31 mouse cellular contexts compared by ENCODE assay signal in the genomic region with DNA sequence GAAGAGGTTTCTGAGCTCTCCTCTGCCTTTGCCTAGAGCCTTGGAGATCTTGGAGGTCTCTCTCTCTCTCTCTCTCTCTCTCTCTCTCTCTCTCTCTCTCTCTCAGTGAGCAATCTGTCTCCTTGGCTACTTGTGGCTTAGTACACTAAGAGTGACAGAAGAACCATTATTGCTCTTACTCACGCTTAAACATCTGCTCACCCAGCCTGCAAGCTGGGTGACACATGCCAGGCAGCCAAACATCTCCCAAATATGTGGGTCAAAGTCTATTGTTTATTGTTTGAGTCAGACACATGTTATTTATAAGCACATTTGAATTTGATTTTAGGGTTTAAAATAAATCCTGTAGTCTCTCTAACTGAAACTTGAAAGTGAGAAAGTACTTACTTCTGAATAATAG.
DNase-seq lines count a peak whose midpoint lies in the region; ATAC-seq and TF ChIP-seq lines count a peak whose summit lies in the region.
"Had no signal": no experiment of that assay in that cellular context is flagged by ENCODE, and none has a peak within 500 bp of the region (broad histone marks: within the 10 kb centered on the region; RNA-seq: fewer than 3 reads in every experiment).

No protein-coding gene starts in this region.

- no peak overlapping the region for H3K4me2 ChIP-seq in embryonic facial prominence, embryonic 14.5 days (ENCODE audit: low read depth, low read length)
- H3K4me2 ChIP-seq in forebrain, embryonic 12.5 days: no peak overlapping the region
- H3K4me2 ChIP-seq in midbrain, embryonic 16.5 days (ENCODE audit: low read length): no peak overlapping the region
- H3K4me2 ChIP-seq: embryonic facial prominence, embryonic 13.5 days; forebrain, embryonic 15.5 days; heart, embryonic 12.5 days; hindbrain, embryonic 13.5 days; limb, embryonic 15.5 days; liver, embryonic 13.5 days; neural tube, embryonic 12.5 days; stomach, embryonic 15.5 days had no signal

- no peak overlapping the region for H3K27ac ChIP-seq in embryonic facial prominence, embryonic 14.5 days (replicated peaks; ENCODE audit: low read depth, low read length)
- no peak overlapping the region for H3K27ac ChIP-seq in embryonic facial prominence, embryonic 10.5 days (replicated peaks)
- H3K27ac ChIP-seq in forebrain, embryonic 12.5 days: no peak overlapping the region
- no peak overlapping the region for H3K27ac ChIP-seq in midbrain, embryonic 16.5 days (ENCODE audit: low read length)
- H3K27ac ChIP-seq in gastrocnemius, adult 2 months: no peak overlapping the region
- H3K27ac ChIP-seq: embryonic facial prominence, embryonic 13.5 days; forebrain, embryonic 15.5 days; heart, adult 2 months; hindbrain, embryonic 13.5 days; limb, embryonic 10.5 days; limb, embryonic 15.5 days; liver, embryonic 13.5 days; macrophage; neural tube, embryonic 12.5 days; stomach, embryonic 15.5 days had no signal

- no peak for ATAC-seq in embryonic facial prominence, embryonic 14.5 days (ENCODE audit: low read depth)
- ATAC-seq in forebrain, embryonic 12.5 days (ENCODE audit: low FRiP score): no peak
- ATAC-seq in midbrain, embryonic 16.5 days: no peak
- ATAC-seq: forebrain, embryonic 15.5 days; intestine, postnatal 0 days had no signal

- 37% methylated on average over 1 of the region's 1 CpGs for WGBS in embryonic facial prominence, embryonic 14.5 days
- WGBS in embryonic facial prominence, embryonic 10.5 days: 86% methylated on average over 1 of the region's 1 CpGs
- WGBS in forebrain, embryonic 12.5 days: 82% methylated on average over 1 of the region's 1 CpGs
- WGBS in midbrain, embryonic 16.5 days: 77% methylated on average over 1 of the region's 1 CpGs

- no peaks in the 10 kb centered on the region for H3K27me3 ChIP-seq in embryonic facial prominence, embryonic 14.5 days (replicated peaks; ENCODE audit: control insufficient read depth, insufficient read depth, low read length)
- H3K27me3 ChIP-seq in embryonic facial prominence, embryonic 10.5 days (replicated peaks; ENCODE audit: low read depth, poor library complexity, severe bottlenecking): no peaks in the 10 kb centered on the region
- H3K27me3 ChIP-seq in forebrain, embryonic 12.5 days: no peaks in the 10 kb centered on the region
- no peaks in the 10 kb centered on the region for H3K27me3 ChIP-seq in midbrain, embryonic 16.5 days (ENCODE audit: control insufficient read depth, insufficient read depth, low read depth, low read length)
- H3K27me3 ChIP-seq: embryonic facial prominence, embryonic 13.5 days; forebrain, embryonic 15.5 days; heart, embryonic 12.5 days; hindbrain, embryonic 13.5 days; limb, embryonic 15.5 days; liver, embryonic 13.5 days; neural tube, embryonic 12.5 days; stomach, embryonic 15.5 days had no signal

- TF ChIP-seq CTCF in gastrocnemius, adult 2 months (IDR thresholded peaks at IDR 0.05): no peak

- no peak overlapping the region for H3K9ac ChIP-seq in embryonic facial prominence, embryonic 14.5 days (ENCODE audit: low read depth, low read length)
- no peak overlapping the region for H3K9ac ChIP-seq in forebrain, embryonic 12.5 days
- no peak overlapping the region for H3K9ac ChIP-seq in midbrain, embryonic 16.5 days (ENCODE audit: low read depth, low read length)
- H3K9ac ChIP-seq: embryonic facial prominence, embryonic 13.5 days; forebrain, embryonic 15.5 days; heart, embryonic 12.5 days; hindbrain, embryonic 13.5 days; limb, embryonic 15.5 days; liver, embryonic 13.5 days; neural tube, embryonic 12.5 days; stomach, embryonic 15.5 days had no signal

- H3K9me3 ChIP-seq in embryonic facial prominence, embryonic 14.5 days (ENCODE audit: control insufficient read depth, low read length): no peaks in the 10 kb centered on the region
- no peaks in the 10 kb centered on the region for H3K9me3 ChIP-seq in embryonic facial prominence, embryonic 10.5 days
- no peaks in the 10 kb centered on the region for H3K9me3 ChIP-seq in forebrain, embryonic 12.5 days
- H3K9me3 ChIP-seq in midbrain, embryonic 16.5 days (replicated peaks; ENCODE audit: control insufficient read depth, low read length, poor library complexity, severe bottlenecking): no peaks in the 10 kb centered on the region
- H3K9me3 ChIP-seq: embryonic facial prominence, embryonic 13.5 days; forebrain, embryonic 15.5 days; heart, embryonic 12.5 days; hindbrain, embryonic 13.5 days; limb, embryonic 10.5 days; limb, embryonic 15.5 days; liver, embryonic 13.5 days; neural tube, embryonic 12.5 days; stomach, embryonic 15.5 days had no signal

- H3K36me3 ChIP-seq in embryonic facial prominence, embryonic 14.5 days (ENCODE audit: control insufficient read depth, insufficient read depth, low read length): no peaks in the 10 kb centered on the region
- no peaks in the 10 kb centered on the region for H3K36me3 ChIP-seq in embryonic facial prominence, embryonic 10.5 days (replicated peaks)
- H3K36me3 ChIP-seq in forebrain, embryonic 12.5 days (replicated peaks): no peaks in the 10 kb centered on the region
- no peaks in the 10 kb centered on the region for H3K36me3 ChIP-seq in midbrain, embryonic 16.5 days (ENCODE audit: control insufficient read depth, insufficient read depth, low read length)
- H3K36me3 ChIP-seq: embryonic facial prominence, embryonic 13.5 days; forebrain, embryonic 15.5 days; heart, embryonic 12.5 days; hindbrain, embryonic 13.5 days; limb, embryonic 10.5 days; limb, embryonic 15.5 days; liver, embryonic 13.5 days; neural tube, embryonic 12.5 days; stomach, embryonic 15.5 days had no signal

- peak; percentile 39 for DNase-seq in embryonic facial prominence, embryonic 14.5 days (ENCODE audit: low spot score)
- no peak for DNase-seq in embryonic facial prominence, embryonic 10.5 days (ENCODE audit: low spot score)
- DNase-seq in 3T3-L1 (ENCODE audit: low read depth, low spot score) (peak; percentile 89), adipocyte (ENCODE audit: low spot score) (peak; percentile 75)
- peak; percentile 7 for DNase-seq in retina, embryonic 14.5 days (ENCODE audit: low spot score)
- no peak for DNase-seq in gastrocnemius, adult 2 months
- DNase-seq: cerebellum, adult 8-10 months; cerebellum, postnatal 25 days; embryo, embryonic 11 days; heart, adult 2 months; heart, postnatal 4 days; kidney, postnatal 14 days; layer of hippocampus, postnatal 36 days; liver, embryonic 13.5 days; lung, adult 18-20 months; lung, postnatal 10 days; midbrain, embryonic 14.5 days; right cerebral cortex, postnatal 25 days; thymus, postnatal 14 days had no signal

- intact Hi-C loops in gastrocnemius, adult 2 months (cut with DNase I): no loop called here

- H3K4me3 ChIP-seq in embryonic facial prominence, embryonic 14.5 days (ENCODE audit: low read depth, low read length): no peak overlapping the region
- H3K4me3 ChIP-seq in embryonic facial prominence, embryonic 10.5 days: no peak overlapping the region
- no peak overlapping the region for H3K4me3 ChIP-seq in forebrain, embryonic 12.5 days (replicated peaks)
- H3K4me3 ChIP-seq in midbrain, embryonic 16.5 days (ENCODE audit: low read depth, low read length): no peak overlapping the region
- no peak overlapping the region for H3K4me3 ChIP-seq in gastrocnemius, adult 2 months
- H3K4me3 ChIP-seq: embryonic facial prominence, embryonic 13.5 days; forebrain, embryonic 15.5 days; heart, adult 2 months; heart, embryonic 12.5 days; hindbrain, embryonic 13.5 days; limb, embryonic 10.5 days; limb, embryonic 15.5 days; liver, embryonic 13.5 days; neural tube, embryonic 12.5 days; stomach, embryonic 15.5 days had no signal

- H3K4me1 ChIP-seq in embryonic facial prominence, embryonic 14.5 days (ENCODE audit: control insufficient read depth, insufficient read depth, low read length): no peaks in the 10 kb centered on the region
- H3K4me1 ChIP-seq in embryonic facial prominence, embryonic 10.5 days: no peaks in the 10 kb centered on the region
- H3K4me1 ChIP-seq in forebrain, embryonic 12.5 days: no peaks in the 10 kb centered on the region
- H3K4me1 ChIP-seq in midbrain, embryonic 16.5 days (ENCODE audit: control insufficient read depth, insufficient read depth, low read length): no peaks in the 10 kb centered on the region
- H3K4me1 ChIP-seq: embryonic facial prominence, embryonic 13.5 days; forebrain, embryonic 15.5 days; heart, embryonic 12.5 days; hindbrain, embryonic 13.5 days; limb, embryonic 10.5 days; limb, embryonic 15.5 days; liver, embryonic 13.5 days; neural tube, embryonic 12.5 days; stomach, embryonic 15.5 days had no signal

Comparison
In these comparisons a context has a peak if more than half of its experiments do, and no peak if none do; other contexts are left out.
1. DNase-seq: peak in embryonic facial prominence, embryonic 14.5 days (single experiment), 3T3-L1 (single experiment), adipocyte (single experiment) and retina, embryonic 14.5 days (single experiment); none in embryonic facial prominence, embryonic 10.5 days (single experiment) and gastrocnemius, adult 2 months (single experiment).